Mouse (Mus musculus) erythroblast, embryonic 14.5 days (primary cell): ENCODE data around the gene Rbl2. TPM values are rescaled to one million over a fixed set of nuclear protein-coding genes. Genes with fewer than 3 reads are reported as not detected.

ENCODE experiments used
- H3K27me3 ChIP-seq: 2 replicates; pipeline ENCODE4 v1.6.1; 2012; ENCODE audit warnings: inconsistent platforms; ENCODE audit not compliant: control insufficient read depth
- H3K36me3 ChIP-seq: 2 replicates; pipeline ENCODE4 v1.6.1; 2012; ENCODE audit warnings: mild to moderate bottlenecking, inconsistent platforms; ENCODE audit not compliant: control insufficient read depth
- H3K4me1 ChIP-seq: 2 replicates; pipeline ENCODE4 v1.6.1; 2012; ENCODE audit warnings: inconsistent platforms; ENCODE audit not compliant: control insufficient read depth
- H3K4me3 ChIP-seq: replicated peaks from 2 replicates; pipeline ENCODE3; 2012; ENCODE audit warnings: moderate library complexity, mild to moderate bottlenecking, inconsistent platforms
- H3K9me3 ChIP-seq: 2 replicates; pipeline ENCODE4 v1.6.1; 2012; ENCODE audit warnings: low read length, inconsistent platforms, mixed read lengths; ENCODE audit not compliant: control insufficient read depth
- GATA1 ChIP-seq: IDR thresholded peaks from 2 replicates; pipeline ENCODE4 v1.6.1; 2012; ENCODE audit warnings: low read length, inconsistent platforms, mixed read lengths
- TAL1 ChIP-seq: IDR thresholded peaks from 3 replicates; pipeline ENCODE4 v1.6.1; 2012; ENCODE audit warnings: low read length, inconsistent platforms, mixed read lengths
- polyA plus RNA-seq: library from polyadenylated mRNA; stranded (reverse); fragments of >175 nt; gene quantifications from 2 replicates; pipeline ENCODE4 v1.2.3, GENCODE M21; 2012

The Rbl2 gene
- polyA plus RNA-seq, 1 experiment = 0.13 TPM

GRCm38 (mm10) chr8:91148643-91149178, 78.9 kb downstream of the Rbl2 start:
- H3K27me3 ChIP-seq = no peaks in the 10 kb centered on the region
- no peak overlapping the region for H3K4me3 ChIP-seq
- no peaks in the 10 kb centered on the region for H3K36me3 ChIP-seq
- TF ChIP-seq GATA1 = no peak
- TF ChIP-seq TAL1 = no peak
- no peaks in the 10 kb centered on the region for H3K9me3 ChIP-seq
- no peaks in the 10 kb centered on the region for H3K4me1 ChIP-seq

- Histone ChIP-seq H3K9me3 (peaks cover 3% of the 10 kb centered on the region; the same call in 1 of the 2 replicates), H3K27me3 (no peaks in the 10 kb centered on the region), H3K4me3 (no peak overlapping the region), H3K4me1 (no peaks in the 10 kb centered on the region), H3K36me3 (no peaks in the 10 kb centered on the region)
- TF ChIP-seq GATA1 = no peak
- no peak for TF ChIP-seq TAL1
These were observed 79.4 kb downstream of the Rbl2 start for GRCm38 (mm10) chr8:91149298-91149697.

- Histone ChIP-seq H3K4me1 (no peaks in the 10 kb centered on the region), H3K27me3 (no peaks in the 10 kb centered on the region), H3K9me3 (peaks cover 13% of the 10 kb centered on the region), H3K36me3 (no peaks in the 10 kb centered on the region), H3K4me3 (no peak overlapping the region)
- no peak for TF ChIP-seq TAL1
- TF ChIP-seq GATA1 = no peak
These were observed 81.7 kb downstream of the Rbl2 start for GRCm38 (mm10) chr8:91151531-91151930.

GRCm38 (mm10) chr8:91153831-91154230, 84.0 kb downstream of the Rbl2 start:
- Histone ChIP-seq H3K4me1 (no peaks in the 10 kb centered on the region), H3K4me3 (no peak overlapping the region), H3K36me3 (no peaks in the 10 kb centered on the region), H3K9me3 (peaks cover 13% of the 10 kb centered on the region), H3K27me3 (no peaks in the 10 kb centered on the region)
- TF ChIP-seq GATA1 (no peak), TAL1 (no peak)

GRCm38 (mm10) chr8:91154564-91154963, 84.7 kb downstream of the Rbl2 start:
- no peaks in the 10 kb centered on the region for H3K27me3 ChIP-seq
- TF ChIP-seq GATA1 (no peak), TAL1 (no peak)
- H3K9me3 ChIP-seq = peaks cover 13% of the 10 kb centered on the region

GRCm38 (mm10) chr8:91158617-91159016, 88.8 kb downstream of the Rbl2 start:
- H3K27me3 ChIP-seq = no peaks in the 10 kb centered on the region
- TF ChIP-seq GATA1 (no peak), TAL1 (no peak)
- no peaks in the 10 kb centered on the region for H3K4me1 ChIP-seq
- H3K4me3 ChIP-seq = no peak overlapping the region
- no peaks in the 10 kb centered on the region for H3K36me3 ChIP-seq
- H3K9me3 ChIP-seq = peaks cover 13% of the 10 kb centered on the region

More at GRCm38 (mm10) chr8:91154564-91154963, 84.7 kb downstream of the Rbl2 start:
- no peaks in the 10 kb centered on the region for H3K36me3 ChIP-seq
- no peaks in the 10 kb centered on the region for H3K4me1 ChIP-seq
- H3K4me3 ChIP-seq = no peak overlapping the region

- H3K4me3 ChIP-seq = no peak overlapping the region
- TF ChIP-seq GATA1 (no peak), TAL1 (no peak)
These were observed 90.3 kb downstream of the Rbl2 start for GRCm38 (mm10) chr8:91159959-91160800.

GRCm38 (mm10) chr8:91170152-91170551, 100.3 kb downstream of the Rbl2 start:
- no peaks in the 10 kb centered on the region for H3K27me3 ChIP-seq
- TF ChIP-seq TAL1 = no peak
- no peaks in the 10 kb centered on the region for H3K4me1 ChIP-seq
- no peak overlapping the region for H3K4me3 ChIP-seq
- H3K9me3 ChIP-seq = no peaks in the 10 kb centered on the region
- H3K36me3 ChIP-seq = no peaks in the 10 kb centered on the region

More at GRCm38 (mm10) chr8:91159959-91160800, 90.3 kb downstream of the Rbl2 start:
- Histone ChIP-seq H3K9me3 (peaks cover 8% of the 10 kb centered on the region), H3K4me1 (no peaks in the 10 kb centered on the region), H3K27me3 (no peaks in the 10 kb centered on the region), H3K36me3 (no peaks in the 10 kb centered on the region)

GRCm38 (mm10) chr8:91170914-91171313, 101.1 kb downstream of the Rbl2 start:
- H3K27me3 ChIP-seq = no peaks in the 10 kb centered on the region

More at GRCm38 (mm10) chr8:91170914-91171313, 101.1 kb downstream of the Rbl2 start:
- Histone ChIP-seq H3K4me1 (no peaks in the 10 kb centered on the region), H3K36me3 (no peaks in the 10 kb centered on the region), H3K4me3 (no peak overlapping the region), H3K9me3 (no peaks in the 10 kb centered on the region)
- TF ChIP-seq GATA1 (no peak), TAL1 (no peak)
